ENCODE assay signal across 17 mouse cellular contexts in genomic region chr10:77451822-77452221, GRCm38 (mm10).
"Had no signal": no experiment of that assay in that cellular context is flagged by ENCODE, and none has a peak within 500 bp of the region (broad histone marks: within the 10 kb centered on the region; RNA-seq: fewer than 3 reads in every experiment).

No protein-coding gene starts in this region.

- H3K4me2 ChIP-seq: liver, embryonic 13.5 days; liver, embryonic 15.5 days; lung, embryonic 15.5 days; midbrain, embryonic 12.5 days; neural tube, embryonic 12.5 days; stomach, embryonic 15.5 days had no signal

- H3K36me3 ChIP-seq: liver, embryonic 13.5 days; liver, embryonic 15.5 days; lung, embryonic 15.5 days; midbrain, embryonic 12.5 days; neural tube, embryonic 12.5 days; stomach, embryonic 15.5 days had no signal

- H3K27ac ChIP-seq: liver, embryonic 13.5 days; liver, embryonic 15.5 days; lung, embryonic 15.5 days; macrophage; midbrain, embryonic 12.5 days; neural tube, embryonic 12.5 days; stomach, embryonic 15.5 days had no signal

- H3K4me1 ChIP-seq: liver, embryonic 15.5 days; neural tube, embryonic 12.5 days had no signal

- H3K9me3 ChIP-seq: liver, embryonic 13.5 days; liver, embryonic 15.5 days; lung, embryonic 15.5 days; midbrain, embryonic 12.5 days; neural tube, embryonic 12.5 days; stomach, embryonic 15.5 days had no signal

- H3K9ac ChIP-seq: liver, embryonic 13.5 days; liver, embryonic 15.5 days; liver, postnatal 0 days; lung, embryonic 15.5 days; midbrain, embryonic 12.5 days; neural tube, embryonic 12.5 days; stomach, embryonic 15.5 days had no signal

- DNase-seq: liver, embryonic 13.5 days; liver, postnatal 0 days; lung, adult 2 months; lung, postnatal 14 days; lung, postnatal 36 days; midbrain, embryonic 14.5 days; right cerebral cortex, postnatal 14 days; thymus, adult 2 months; thymus, postnatal 25 days; thymus, postnatal 4 days had no signal

- ATAC-seq: liver, postnatal 0 days; lung, postnatal 0 days had no signal

- H3K27me3 ChIP-seq: lung, embryonic 15.5 days; midbrain, embryonic 12.5 days; neural tube, embryonic 12.5 days; stomach, embryonic 15.5 days had no signal

- H3K4me3 ChIP-seq: liver, embryonic 13.5 days; liver, embryonic 15.5 days; lung, embryonic 15.5 days; midbrain, embryonic 12.5 days; neural tube, embryonic 12.5 days; stomach, embryonic 15.5 days had no signal
